Mouse (Mus musculus): ENCODE data around the gene Bnc1.

DNA sequence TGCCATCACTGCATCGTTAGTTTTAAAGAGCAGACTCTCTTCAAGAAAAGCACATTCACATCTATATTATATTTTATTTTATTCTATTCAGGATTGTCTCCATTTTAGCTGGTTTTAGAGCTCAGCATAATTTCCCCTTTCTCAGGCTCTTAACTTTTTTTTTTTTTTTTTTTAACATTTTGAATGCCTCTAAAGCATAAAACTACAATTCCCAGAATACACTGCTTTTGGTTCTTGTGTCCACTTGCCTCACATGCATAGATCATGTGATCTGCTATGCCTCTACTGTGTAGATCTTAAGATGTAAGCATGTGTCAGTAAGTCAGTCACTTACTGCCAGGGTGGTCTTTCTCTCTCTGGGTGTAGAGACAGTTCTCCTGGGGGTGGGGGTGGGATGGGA, 30.3 kb upstream of the Bnc1 start:
- TF ChIP-seq POLR2A (IDR thresholded peaks at IDR 0.05; ENCODE audit: extremely low read depth, insufficient read depth, low read length) (no peak), CTCF (IDR thresholded peaks at IDR 0.05; ENCODE audit: extremely low read depth, insufficient read depth, low read length) (no peak)

Measured in cortical plate, adult 2 months (tissue).